Comparison of ENCODE assay signal across 19 mouse cellular contexts in genomic region chr17:30618136-30618891, GRCm38 (mm10). TPM values are rescaled to one million over a fixed set of nuclear protein-coding genes. Genes with fewer than 3 reads are reported as not detected.
DNase-seq lines count a peak whose midpoint lies in the region; ATAC-seq and TF ChIP-seq lines count a peak whose summit lies in the region.
"Had no signal": no experiment of that assay in that cellular context is flagged by ENCODE, and none has a peak within 500 bp of the region (broad histone marks: within the 10 kb centered on the region; RNA-seq: fewer than 3 reads in every experiment).

No protein-coding gene starts in this region.

- H3K4me2 ChIP-seq in kidney, postnatal 0 days (ENCODE audit: low read length) = no peak overlapping the region
- no peak overlapping the region for H3K4me2 ChIP-seq in lung, postnatal 0 days (replicated peaks; ENCODE audit: low read depth, low read length)
- H3K4me2 ChIP-seq: embryonic facial prominence, embryonic 12.5 days; forebrain, embryonic 15.5 days; heart, embryonic 12.5 days had no signal

- H3K36me3 ChIP-seq in kidney, adult 2 months (ENCODE audit: control insufficient read depth, insufficient read depth, low read length) = no peaks in the 10 kb centered on the region
- H3K36me3 ChIP-seq in kidney, postnatal 0 days (ENCODE audit: insufficient read depth, low read length) = no peaks in the 10 kb centered on the region
- H3K36me3 ChIP-seq in lung, postnatal 0 days (ENCODE audit: insufficient read depth, low read length) = no peaks in the 10 kb centered on the region
- H3K36me3 ChIP-seq: embryonic facial prominence, embryonic 12.5 days; forebrain, embryonic 15.5 days; heart, embryonic 12.5 days; hindbrain, embryonic 10.5 days had no signal

- no peak overlapping the region for H3K4me3 ChIP-seq in kidney, adult 2 months (ENCODE audit: insufficient read depth, low read depth, low read length)
- no peak overlapping the region for H3K4me3 ChIP-seq in kidney, postnatal 0 days (replicated peaks; ENCODE audit: low read depth, low read length)
- H3K4me3 ChIP-seq in lung, postnatal 0 days (ENCODE audit: low read depth, low read length) = no peak overlapping the region
- H3K4me3 ChIP-seq: embryonic facial prominence, embryonic 12.5 days; forebrain, embryonic 15.5 days; heart, embryonic 12.5 days; hindbrain, embryonic 10.5 days had no signal

- no peak for ATAC-seq in kidney, postnatal 0 days (replicated peaks; ENCODE audit: low FRiP score, low read depth)
- ATAC-seq in lung, postnatal 0 days = peak; percentile 65
- ATAC-seq: activated CD4-positive, CD25-positive, alpha-beta regulatory T cell, adult 4 months; forebrain, embryonic 15.5 days; Patski had no signal

- DNase-seq in kidney, adult 2 months = peak; percentile 81
- DNase-seq in kidney, postnatal 25 days = no peak
- DNase-seq in kidney, postnatal 0 days (ENCODE audit: low spot score) = no peak
- no peak for DNase-seq in kidney, postnatal 10 days
- DNase-seq in lung, postnatal 0 days (ENCODE audit: low spot score) = peak; percentile 43
- no peak for DNase-seq in lung, postnatal 14 days
- no peak for DNase-seq in left cerebral cortex, postnatal 36 days (ENCODE audit: low spot score in 2 of 2)
- DNase-seq: adrenal gland, postnatal 14 days; cerebellum, adult 11-12 months; cerebellum, adult 9-10 months; cerebellum, postnatal 25 days; gastrocnemius, postnatal 36 days had no signal

- H3K9ac ChIP-seq in kidney, postnatal 0 days (ENCODE audit: low read depth, low read length) = no peak overlapping the region
- no peak overlapping the region for H3K9ac ChIP-seq in lung, postnatal 0 days (replicated peaks; ENCODE audit: low read depth)
- H3K9ac ChIP-seq: embryonic facial prominence, embryonic 12.5 days; forebrain, embryonic 15.5 days; heart, embryonic 12.5 days had no signal

- no peak for TF ChIP-seq EP300 in lung, postnatal 0 days (IDR thresholded peaks at IDR 0.05)

- no peak for TF ChIP-seq POLR2A in kidney, adult 2 months (IDR thresholded peaks at IDR 0.05; ENCODE audit: low read depth, low read length)

- H3K9me3 ChIP-seq in kidney, postnatal 0 days (replicated peaks; ENCODE audit: low read length) = no peaks in the 10 kb centered on the region
- no peaks in the 10 kb centered on the region for H3K9me3 ChIP-seq in lung, postnatal 0 days (ENCODE audit: low read length)
- H3K9me3 ChIP-seq: embryonic facial prominence, embryonic 12.5 days; forebrain, embryonic 15.5 days; hindbrain, embryonic 10.5 days had no signal

- H3K27ac ChIP-seq in kidney, adult 2 months (ENCODE audit: insufficient read depth, low read depth, low read length) = 0 out of 2 replicates have a peak overlapping the region, but pooled peaks have one; percentile 5
- 0 out of 2 replicates have a peak overlapping the region, but pooled peaks have one; percentile 2 for H3K27ac ChIP-seq in kidney, postnatal 0 days
- H3K27ac ChIP-seq in lung, postnatal 0 days (ENCODE audit: low read length) = 0 out of 2 replicates have a peak overlapping the region, but pooled peaks have one; percentile 12
- H3K27ac ChIP-seq: embryonic facial prominence, embryonic 12.5 days; forebrain, embryonic 15.5 days; hindbrain, embryonic 10.5 days had no signal

- H3K27me3 ChIP-seq in kidney, adult 2 months (replicated peaks; ENCODE audit: control insufficient read depth, insufficient read depth, low read length) = no peaks in the 10 kb centered on the region
- no peaks in the 10 kb centered on the region for H3K27me3 ChIP-seq in kidney, postnatal 0 days (ENCODE audit: insufficient read depth, low read length)
- H3K27me3 ChIP-seq in lung, postnatal 0 days (replicated peaks; ENCODE audit: insufficient read depth, low read length) = no peaks in the 10 kb centered on the region
- H3K27me3 ChIP-seq: CH12.LX; embryonic facial prominence, embryonic 12.5 days; forebrain, embryonic 15.5 days; heart, embryonic 12.5 days had no signal

- intact Hi-C loops in left cerebral cortex, postnatal 36 days (cut with DNase I) = no loop called here

- peaks cover 8% of the 10 kb centered on the region; the same call in 1 of the 2 replicates for H3K4me1 ChIP-seq in kidney, adult 2 months (ENCODE audit: control insufficient read depth, insufficient read depth, low read length)
- no peaks in the 10 kb centered on the region for H3K4me1 ChIP-seq in kidney, postnatal 0 days (replicated peaks; ENCODE audit: insufficient read depth, low read length)
- H3K4me1 ChIP-seq in lung, postnatal 0 days (ENCODE audit: insufficient read depth, low read depth, low read length) = no peaks in the 10 kb centered on the region
- H3K4me1 ChIP-seq: embryonic facial prominence, embryonic 12.5 days; forebrain, embryonic 15.5 days; heart, embryonic 12.5 days; hindbrain, embryonic 10.5 days had no signal

- TF ChIP-seq CTCF in kidney, adult 2 months (conservative IDR thresholded peaks at IDR 0.05; ENCODE audit: insufficient read depth, insufficient read length, low read depth, low read length) = no peak
- no peak for TF ChIP-seq CTCF in kidney, postnatal 0 days (IDR thresholded peaks at IDR 0.05; ENCODE audit: low read depth)
- no peak for TF ChIP-seq CTCF in lung, postnatal 0 days (IDR thresholded peaks at IDR 0.05)

- WGBS in kidney, adult 2 months = 36% methylated on average over 3 of the region's 3 CpGs
- 75% methylated on average over 3 of the region's 3 CpGs for WGBS in kidney, postnatal 0 days
- 58% methylated on average over 3 of the region's 3 CpGs for WGBS in lung, postnatal 0 days

RNA-seq across cellular contexts. Expression of gene Dnah8, which starts 5.8 kb away (rescaled TPM):
- polyA plus RNA-seq in kidney, adult 2 months (2012; rRNA removed) = 0.30 and 1.2 TPM in 2 replicates
- polyA plus RNA-seq in kidney, postnatal 0 days (2015; fragmentation: Nextera tagmentation; extraction: Ambion mirVana) = 0.43 TPM in 2 replicates
- 9.8 and 10.7 TPM in 2 replicates for polyA plus RNA-seq in lung, postnatal 0 days (2015; fragmentation: Nextera tagmentation; extraction: Ambion mirVana)
- total RNA-seq in left cerebral cortex, postnatal 36 days (2021) = 1 to 10 TPM; 1.3 TPM
- polyA plus RNA-seq: Patski had no signal

RNA-seq across cellular contexts. Expression of gene Glo1, which starts 8.4 kb away (rescaled TPM):
- 66.6 and 89.0 TPM in 2 replicates for polyA plus RNA-seq in kidney, adult 2 months (2012; rRNA removed)
- polyA plus RNA-seq in kidney, postnatal 0 days (2015; fragmentation: Nextera tagmentation; extraction: Ambion mirVana) = 247 and 249 TPM in 2 replicates
- polyA plus RNA-seq in lung, postnatal 0 days (2015; fragmentation: Nextera tagmentation; extraction: Ambion mirVana) = 159 and 161 TPM in 2 replicates
- 100 to 1,000 TPM; 133 to 152 TPM for total RNA-seq in left cerebral cortex, postnatal 36 days (2021)

RNA-seq across cellular contexts. Expression of gene Btbd9, which starts 42.0 kb away (rescaled TPM):
- polyA plus RNA-seq in kidney, adult 2 months (2012; rRNA removed) = 21.9 and 25.6 TPM in 2 replicates
- 41.1 and 51.4 TPM in 2 replicates for polyA plus RNA-seq in kidney, postnatal 0 days (2015; fragmentation: Nextera tagmentation; extraction: Ambion mirVana)
- polyA plus RNA-seq in lung, postnatal 0 days (2015; fragmentation: Nextera tagmentation; extraction: Ambion mirVana) = 40.6 and 41.7 TPM in 2 replicates
- 100 to 1,000 TPM in 1 of 2 experiments, 10 to 100 TPM in 1; 80.5 to 105 TPM for total RNA-seq in left cerebral cortex, postnatal 36 days (2021)

Comparison
In these comparisons a context has a peak if more than half of its experiments do, and no peak if none do; other contexts are left out.
1. DNase-seq: peak in kidney, adult 2 months (single experiment) and lung, postnatal 0 days (single experiment); none in kidney, postnatal 25 days (0 of 2), kidney, postnatal 0 days (single experiment), kidney, postnatal 10 days (single experiment), lung, postnatal 14 days (single experiment) and left cerebral cortex, postnatal 36 days (0 of 2).
2. Peak in every context shown above with its lines, with median percentiles within 50 percentile points of each other: H3K27ac ChIP-seq.